Mouse (Mus musculus): Measurements from ENCODE around the gene Aaed1. TPM values are rescaled to one million over a fixed set of nuclear protein-coding genes. Genes with fewer than 3 reads are reported as not detected.

The Aaed1 gene
- polyA plus RNA-seq, 1 experiment = 4.9 TPM

- H3K4me1 ChIP-seq (ENCODE audit: control insufficient read depth, insufficient read depth, insufficient read length) = 0 out of 2 replicates have a peak, but pooled peaks cover 4% of the 10 kb centered on the region
- H3K27ac ChIP-seq (ENCODE audit: insufficient read depth, low read length) = no peak overlapping the region
- no peak for DNase-seq (ENCODE audit: low read depth in 1 of 2, low spot score in 2 of 2)
- H3K4me3 ChIP-seq (ENCODE audit: extremely low read depth, insufficient read depth, insufficient read length) = no peak overlapping the region
- TF ChIP-seq POLR2A (IDR thresholded peaks at IDR 0.05; ENCODE audit: low read depth, low read length) (no peak), CTCF (IDR thresholded peaks at IDR 0.05; ENCODE audit: extremely low read depth, insufficient read depth, insufficient read length, insufficient replicate concordance) (no peak)
- H3K36me3 ChIP-seq (ENCODE audit: control insufficient read depth, insufficient read depth, low read length) = no peaks in the 10 kb centered on the region
- no peaks in the 10 kb centered on the region for H3K27me3 ChIP-seq (ENCODE audit: control insufficient read depth, insufficient read depth, low read length)
Measured at GRCm38 (mm10) chr13:64253697-64254096, 58.8 kb downstream of the Aaed1 start.

DNA sequence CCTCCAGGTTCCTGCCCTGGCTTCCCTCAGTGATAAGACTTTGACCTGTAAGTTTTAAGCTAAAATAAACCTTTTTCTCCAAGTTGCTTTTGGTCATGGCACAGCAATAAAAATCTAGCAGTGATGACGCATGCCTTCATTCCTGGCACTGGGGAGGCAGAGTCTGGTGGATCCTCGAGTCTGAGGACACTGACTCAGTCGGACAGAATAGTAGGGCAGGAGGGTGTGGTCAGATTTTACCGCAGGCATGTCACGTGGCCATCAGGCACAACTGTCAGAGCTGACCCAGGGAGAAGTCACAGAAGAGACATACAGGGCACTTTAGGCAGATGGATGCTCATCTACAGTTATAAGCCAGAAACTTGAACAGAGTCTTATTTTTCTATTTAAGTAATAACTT is 60.4 kb downstream of the Aaed1 start:
- peaks cover 6% of the 10 kb centered on the region; the same call in 1 of the 2 replicates for H3K4me1 ChIP-seq (ENCODE audit: control insufficient read depth, insufficient read depth, insufficient read length)
- no peaks in the 10 kb centered on the region for H3K27me3 ChIP-seq (ENCODE audit: control insufficient read depth, insufficient read depth, low read length)
- no peak overlapping the region for H3K4me3 ChIP-seq (ENCODE audit: extremely low read depth, insufficient read depth, insufficient read length)
- H3K27ac ChIP-seq (ENCODE audit: insufficient read depth, low read length) = peak overlapping the region; percentile 62
- TF ChIP-seq CTCF (IDR thresholded peaks at IDR 0.05; ENCODE audit: extremely low read depth, insufficient read depth, insufficient read length, insufficient replicate concordance) (no peak), POLR2A (IDR thresholded peaks at IDR 0.05; ENCODE audit: low read depth, low read length) (no peak)
- no peak for DNase-seq (ENCODE audit: low read depth in 1 of 2, low spot score in 2 of 2)
- 42% methylated on average over 5 of the region's 5 CpGs for WGBS
- no peaks in the 10 kb centered on the region for H3K36me3 ChIP-seq (ENCODE audit: control insufficient read depth, insufficient read depth, low read length)

- Histone ChIP-seq H3K36me3 (ENCODE audit: control insufficient read depth, insufficient read depth, low read length) (no peaks in the 10 kb centered on the region), H3K4me3 (ENCODE audit: extremely low read depth, insufficient read depth, insufficient read length) (no peak overlapping the region), H3K27ac (ENCODE audit: insufficient read depth, low read length) (no peak overlapping the region), H3K4me1 (ENCODE audit: control insufficient read depth, insufficient read depth, insufficient read length) (peaks cover 6% of the 10 kb centered on the region; the same call in 1 of the 2 replicates), H3K27me3 (ENCODE audit: control insufficient read depth, insufficient read depth, low read length) (no peaks in the 10 kb centered on the region)
- TF ChIP-seq POLR2A (IDR thresholded peaks at IDR 0.05; ENCODE audit: low read depth, low read length) (no peak), CTCF (IDR thresholded peaks at IDR 0.05; ENCODE audit: extremely low read depth, insufficient read depth, insufficient read length, insufficient replicate concordance) (peak; percentile 48; the same call in 1 of the 2 replicates)
- peak; percentile 15 to 31 for DNase-seq (ENCODE audit: low read depth in 1 of 2, low spot score in 2 of 2)
- 7% methylated on average over 1 of the region's 1 CpGs for WGBS
Measured at GRCm38 (mm10) chr13:64250363-64250762, 62.1 kb downstream of the Aaed1 start.

- Histone ChIP-seq H3K27ac (ENCODE audit: insufficient read depth, low read length) (peak overlapping the region; percentile 66), H3K27me3 (ENCODE audit: control insufficient read depth, insufficient read depth, low read length) (no peaks in the 10 kb centered on the region), H3K4me1 (ENCODE audit: control insufficient read depth, insufficient read depth, insufficient read length) (peaks cover 5% of the 10 kb centered on the region; the same call in 1 of the 2 replicates), H3K4me3 (ENCODE audit: extremely low read depth, insufficient read depth, insufficient read length) (peak overlapping the region; percentile 75), H3K36me3 (ENCODE audit: control insufficient read depth, insufficient read depth, low read length) (no peaks in the 10 kb centered on the region)
- TF ChIP-seq POLR2A (IDR thresholded peaks at IDR 0.05; ENCODE audit: low read depth, low read length) (no peak), CTCF (IDR thresholded peaks at IDR 0.05; ENCODE audit: extremely low read depth, insufficient read depth, insufficient read length, insufficient replicate concordance) (peak; percentile 96)
- WGBS = 8% methylated on average over 22 of the region's 22 CpGs
- peak; percentile 61 to 89 for DNase-seq (ENCODE audit: low read depth in 1 of 2, low spot score in 2 of 2)
Measured at GRCm38 (mm10) chr13:64248775-64249524, 63.6 kb downstream of the Aaed1 start.

- 2% methylated on average over 24 of the region's 24 CpGs for WGBS
- peak; percentile 32 to 69 for DNase-seq (ENCODE audit: low read depth in 1 of 2, low spot score in 2 of 2)
Measured at GRCm38 (mm10) chr13:64248161-64248774, 64.2 kb downstream of the Aaed1 start.

GRCm38 (mm10) chr13:64246106-64246505 is 66.4 kb downstream of the Aaed1 start:
- TF ChIP-seq POLR2A (IDR thresholded peaks at IDR 0.05; ENCODE audit: low read depth, low read length) = no peak
- TF ChIP-seq CTCF (IDR thresholded peaks at IDR 0.05; ENCODE audit: extremely low read depth, insufficient read depth, insufficient read length, insufficient replicate concordance) = no peak
- H3K27me3 ChIP-seq (ENCODE audit: control insufficient read depth, insufficient read depth, low read length) = no peaks in the 10 kb centered on the region
- H3K36me3 ChIP-seq (ENCODE audit: control insufficient read depth, insufficient read depth, low read length) = no peaks in the 10 kb centered on the region
- H3K27ac ChIP-seq (ENCODE audit: insufficient read depth, low read length) = no peak overlapping the region
- 70% methylated on average over 12 of the region's 12 CpGs for WGBS
- no peak for DNase-seq (ENCODE audit: low read depth in 1 of 2, low spot score in 2 of 2)
- H3K4me3 ChIP-seq (ENCODE audit: extremely low read depth, insufficient read depth, insufficient read length) = no peak overlapping the region
- peaks cover 2% of the 10 kb centered on the region; the same call in 1 of the 2 replicates for H3K4me1 ChIP-seq (ENCODE audit: control insufficient read depth, insufficient read depth, insufficient read length)

More at GRCm38 (mm10) chr13:64248161-64248774, 64.2 kb downstream of the Aaed1 start:
- Histone ChIP-seq H3K4me3 (ENCODE audit: extremely low read depth, insufficient read depth, insufficient read length) (peak overlapping the region; percentile 75), H3K27me3 (ENCODE audit: control insufficient read depth, insufficient read depth, low read length) (no peaks in the 10 kb centered on the region), H3K36me3 (ENCODE audit: control insufficient read depth, insufficient read depth, low read length) (no peaks in the 10 kb centered on the region), H3K4me1 (ENCODE audit: control insufficient read depth, insufficient read depth, insufficient read length) (peaks cover 2% of the 10 kb centered on the region; the same call in 1 of the 2 replicates), H3K27ac (ENCODE audit: insufficient read depth, low read length) (peak overlapping the region; percentile 66)
- TF ChIP-seq CTCF (IDR thresholded peaks at IDR 0.05; ENCODE audit: extremely low read depth, insufficient read depth, insufficient read length, insufficient replicate concordance) (no peak), POLR2A (IDR thresholded peaks at IDR 0.05; ENCODE audit: low read depth, low read length) (peak; percentile 28; the same call in 1 of the 2 replicates)

Measured in spleen, adult 2 months (tissue).